Mouse (Mus musculus) hindbrain, postnatal 0 days (tissue): Measurements from ENCODE around the gene Gm14180. TPM values are rescaled to one million over a fixed set of nuclear protein-coding genes. Genes with fewer than 3 reads are reported as not detected.
"Not testable (repeated sequence)": the region's sequence is repeated elsewhere in the genome, so short reads cannot be mapped to it uniquely, and the experiment has no call there.

Experiments used
- ATAC-seq: fragments of 200-750 bp; cut with Nextera tagmentation; 2 replicates; pipeline ENCODE4 v1.8.0; 2017; ENCODE audit warnings: mild to moderate bottlenecking, moderate TSS enrichment, moderate library complexity
- DNase-seq: peaks from one replicate; pipeline ENCODE4 v3.0.0-alpha.2; 2015; ENCODE audit warnings: low spot score
- H3K27ac ChIP-seq: fragments of 300-500 bp; sonication (generic); 2 replicates; pipeline ENCODE4 v1.5.1; 2014; ENCODE audit warnings: mild to moderate bottlenecking
- H3K27me3 ChIP-seq: fragments of 300-500 bp; sonication (generic); 2 replicates; pipeline ENCODE4 v1.6.1; 2014; ENCODE audit warnings: low read length, mixed read lengths; ENCODE audit not compliant: insufficient read depth
- H3K36me3 ChIP-seq: fragments of 300-500 bp; sonication (generic); 2 replicates; pipeline ENCODE4 v1.6.1; 2014; ENCODE audit warnings: low read length, mixed read lengths; ENCODE audit not compliant: insufficient read depth
- H3K4me1 ChIP-seq: fragments of 300-500 bp; sonication (generic); 2 replicates; pipeline ENCODE4 v1.6.1; 2014; ENCODE audit warnings: antibody characterized with exemption, low read length, mixed read lengths; ENCODE audit not compliant: insufficient read depth
- H3K4me2 ChIP-seq: fragments of 300-500 bp; sonication (generic); 2 replicates; pipeline ENCODE4 v1.6.1; 2014; ENCODE audit warnings: low read depth, mild to moderate bottlenecking, low read length, moderate library complexity, mixed read lengths
- H3K4me3 ChIP-seq: fragments of 300-500 bp; sonication (generic); 2 replicates; pipeline ENCODE4 v1.5.1; 2014; ENCODE audit warnings: low read length
- H3K9ac ChIP-seq: fragments of 300-500 bp; sonication (generic); replicated peaks from 2 replicates; pipeline ENCODE4 v1.6.1; 2014; ENCODE audit warnings: mild to moderate bottlenecking, low read length, moderate library complexity, mixed read lengths
- H3K9me3 ChIP-seq: fragments of 300-500 bp; sonication (generic); 2 replicates; pipeline ENCODE4 v1.6.1; 2016; ENCODE audit warnings: low read length, mixed read lengths
- CTCF ChIP-seq: IDR thresholded peaks from 2 replicates; pipeline ENCODE4 v1.5.1; 2016; ENCODE audit warnings: antibody characterized with exemption, control low read depth, low read depth
- WGBS: fragments of 180-500 bp; shearing (Covaris S2); extraction: QIAGEN DNeasy Blood & Tissue Kit; methylation state at CpG from one replicate; pipeline ENCODE4 v1.1.7; 2014; 5-methylcytosine and 5-hydroxymethylcytosine counted together
- polyA plus RNA-seq: library from polyadenylated mRNA; unstranded; fragments of >200 nt; fragmentation: Nextera tagmentation; extraction: Ambion mirVana; gene quantifications from 2 replicates; pipeline ENCODE4 v1.2.1, GENCODE M21; 2015
- total RNA-seq: library from RNA; depleted of rRNA; stranded (reverse); fragments of >200 nt; gene quantifications from 2 replicates; pipeline ENCODE4 v1.2.3, GENCODE M21; 2014; rRNA removed

Gene Gm14180
- total and polyA plus RNA-seq, 2 experiments from 2014 or later, result not detected

- ATAC-seq (no peak), DNase-seq (no peak)
- 49% methylated on average over 2 of the region's 2 CpGs for WGBS
- Histone ChIP-seq H3K4me3 (no peak overlapping the region), H3K36me3 (no peaks in the 10 kb centered on the region), H3K9ac (no peak overlapping the region), H3K4me1 (no peaks in the 10 kb centered on the region), H3K4me2 (no peak overlapping the region), H3K27me3 (no peaks in the 10 kb centered on the region), H3K9me3 (no peaks in the 10 kb centered on the region), H3K27ac (no peak overlapping the region)
- TF ChIP-seq CTCF, result no peak
These were observed 10.0 kb downstream of the Gm14180 start for GRCm38 (mm10) chr11:99724061-99724460.

DNA sequence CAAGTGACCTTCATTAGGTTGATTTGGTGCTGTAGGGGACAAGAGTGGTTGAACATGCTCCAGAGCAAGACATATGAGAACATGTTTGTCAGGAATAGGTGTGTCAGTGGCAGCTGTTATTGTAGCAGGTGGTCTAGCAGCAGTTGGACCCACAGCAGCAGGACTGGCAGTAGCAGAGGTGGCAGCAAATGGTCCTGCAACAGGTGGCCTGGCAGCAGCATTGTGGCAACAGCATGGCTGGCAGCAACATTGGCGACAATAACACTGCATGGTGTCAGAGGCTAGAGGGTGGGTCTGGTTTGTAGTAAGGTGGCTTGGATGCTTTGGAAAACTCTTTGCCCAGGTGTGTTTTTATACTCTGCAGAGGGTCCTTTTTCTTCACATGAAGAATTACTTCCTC, 15.3 kb downstream of the Gm14180 start:
- DNase-seq (no peak), ATAC-seq (no peak)
- no peak overlapping the region for H3K4me2 ChIP-seq
- TF ChIP-seq CTCF, result no peak
- H3K4me3 ChIP-seq, result no peak overlapping the region
- no peak overlapping the region for H3K27ac ChIP-seq
- no peaks in the 10 kb centered on the region for H3K36me3 ChIP-seq
- H3K9ac ChIP-seq, result no peak overlapping the region
- no peaks in the 10 kb centered on the region for H3K4me1 ChIP-seq
- WGBS, result 89% methylated on average over 1 of the region's 1 CpGs
- no peaks in the 10 kb centered on the region for H3K9me3 ChIP-seq
- H3K27me3 ChIP-seq, result no peaks in the 10 kb centered on the region

DNA sequence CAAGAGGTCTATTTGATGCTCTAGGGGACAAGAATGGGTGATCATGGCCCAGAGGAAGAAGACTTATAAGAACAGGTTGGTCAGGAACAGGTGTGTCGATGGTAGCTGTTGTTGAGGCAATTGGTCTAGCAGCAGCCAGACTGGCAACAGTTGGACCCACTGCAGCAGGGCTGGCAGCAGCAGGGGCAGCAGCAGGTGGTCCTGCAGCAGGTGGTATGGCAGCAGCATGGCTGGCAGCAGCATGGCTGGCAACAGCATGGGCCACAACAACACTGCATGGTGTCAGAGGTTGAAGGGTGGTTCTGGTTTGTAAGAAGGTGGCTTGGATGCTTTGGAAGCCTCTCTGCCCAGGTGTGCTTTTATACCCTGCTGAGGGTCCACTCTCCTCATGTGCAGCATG, 43.6 kb downstream of the Gm14180 start, which contains the start of gene Gm14190:
Gene Gm14190, minus strand, starts transcription at position 278 of the 400 bp plus-strand sequence.
- TF ChIP-seq CTCF, result no peak
- no peaks in the 10 kb centered on the region for H3K27me3 ChIP-seq
- no peak within 1 kb of the TSS for H3K9ac ChIP-seq
- 93% methylated on average over 1 of the region's 1 CpGs for WGBS
- no peak within 1 kb of the TSS for H3K27ac ChIP-seq
- H3K4me3 ChIP-seq, result no peak within 1 kb of the TSS
- DNase-seq (no peak), ATAC-seq (no peak)
- no peak within 1 kb of the TSS for H3K4me2 ChIP-seq
- H3K4me1 ChIP-seq, result no peaks in the 10 kb centered on the region
- no peaks in the 10 kb centered on the region for H3K9me3 ChIP-seq
- no peaks in the 10 kb centered on the region for H3K36me3 ChIP-seq

GRCm38 (mm10) chr11:99685235-99685634, 48.9 kb downstream of the Gm14180 start:
- H3K9me3 ChIP-seq, H3K9ac ChIP-seq, H3K4me1 ChIP-seq, H3K27me3 ChIP-seq, DNase-seq, H3K36me3 ChIP-seq, ATAC-seq, H3K4me3 ChIP-seq, H3K27ac ChIP-seq, H3K4me2 ChIP-seq: not testable (repeated sequence)
- 57% methylated on average over 1 of the region's 1 CpGs for WGBS

Other genes with a start within 250 kb of the Gm14180 start
Only the 30 nearest of the 41 such genes appear.
- not detected in 2 replicates for gene Krtap3-1, start 167.7 kb downstream of the Gm14180 start, total RNA-seq
- gene Krtap3-1, start 167.7 kb downstream of the Gm14180 start, polyA plus RNA-seq, result not detected in 2 replicates
- gene Krtap1-5, start 153.3 kb downstream of the Gm14180 start, total RNA-seq, result not detected in 2 replicates
- not detected in 2 replicates for gene Krtap1-5, start 153.3 kb downstream of the Gm14180 start, polyA plus RNA-seq
- gene Krtap1-4, start 150.6 kb downstream of the Gm14180 start, total RNA-seq, result not detected in 2 replicates
- not detected in 2 replicates for gene Krtap1-4, start 150.6 kb downstream of the Gm14180 start, polyA plus RNA-seq
- gene Krtap1-3, start 143.0 kb downstream of the Gm14180 start, total RNA-seq, result not detected in 2 replicates
- not detected in 2 replicates for gene Krtap1-3, start 143.0 kb downstream of the Gm14180 start, polyA plus RNA-seq
- gene Krtap9-3, start 136.2 kb downstream of the Gm14180 start, total RNA-seq, result not detected in 2 replicates
- not detected in 2 replicates for gene Krtap9-3, start 136.2 kb downstream of the Gm14180 start, polyA plus RNA-seq
- gene Gm11938, start 131.0 kb downstream of the Gm14180 start, total RNA-seq, result not detected in 2 replicates
- gene Gm11938, start 131.0 kb downstream of the Gm14180 start, polyA plus RNA-seq, result not detected in 2 replicates
- not detected in 2 replicates for gene Gm11937, start 124.1 kb downstream of the Gm14180 start, total RNA-seq
- not detected in 2 replicates for gene Gm11937, start 124.1 kb downstream of the Gm14180 start, polyA plus RNA-seq
- 2.8 TPM in 1 of 2 replicates, not detected in the other for gene Krtap2-4, start 119.4 kb downstream of the Gm14180 start, total RNA-seq
- not detected in 2 replicates for gene Krtap2-4, start 119.4 kb downstream of the Gm14180 start, polyA plus RNA-seq
- not detected in 2 replicates for gene Gm11562, start 113.9 kb downstream of the Gm14180 start, total RNA-seq
- gene Gm11562, start 113.9 kb downstream of the Gm14180 start, polyA plus RNA-seq, result not detected in 2 replicates
- not detected in 2 replicates for gene Krtap4-1, start 106.1 kb downstream of the Gm14180 start, total RNA-seq
- not detected in 2 replicates for gene Krtap4-1, start 106.1 kb downstream of the Gm14180 start, polyA plus RNA-seq
- gene Krtap4-2, start 99.2 kb downstream of the Gm14180 start, total RNA-seq, result not detected in 2 replicates
- not detected in 2 replicates for gene Krtap4-2, start 99.2 kb downstream of the Gm14180 start, polyA plus RNA-seq
- not detected in 2 replicates for gene Krtap4-7, start 90.2 kb downstream of the Gm14180 start, total RNA-seq
- gene Krtap4-7, start 90.2 kb downstream of the Gm14180 start, polyA plus RNA-seq, result not detected in 2 replicates
- not detected in 2 replicates for gene Gm11555, start 84.1 kb downstream of the Gm14180 start, total RNA-seq
- gene Gm11555, start 84.1 kb downstream of the Gm14180 start, polyA plus RNA-seq, result not detected in 2 replicates
- gene Gm11563, start 75.3 kb downstream of the Gm14180 start, total RNA-seq, result not detected in 2 replicates
- gene Gm11563, start 75.3 kb downstream of the Gm14180 start, polyA plus RNA-seq, result not detected in 2 replicates
- not detected in 2 replicates for gene Krtap4-6, start 68.3 kb downstream of the Gm14180 start, total RNA-seq
- not detected in 2 replicates for gene Krtap4-6, start 68.3 kb downstream of the Gm14180 start, polyA plus RNA-seq
- gene Gm14190, start 43.5 kb downstream of the Gm14180 start, total RNA-seq, result not detected in 2 replicates
- not detected in 2 replicates for gene Gm14190, start 43.5 kb downstream of the Gm14180 start, polyA plus RNA-seq
- not detected in 2 replicates for gene Gm11595, start 38.6 kb upstream of the Gm14180 start, total RNA-seq
- not detected in 2 replicates for gene Gm11595, start 38.6 kb upstream of the Gm14180 start, polyA plus RNA-seq
- not detected in 2 replicates for gene Krtap4-8, start 46.4 kb upstream of the Gm14180 start, total RNA-seq
- not detected in 2 replicates for gene Krtap4-8, start 46.4 kb upstream of the Gm14180 start, polyA plus RNA-seq
- gene Krtap4-9, start 50.9 kb upstream of the Gm14180 start, total RNA-seq, result not detected in 2 replicates
- gene Krtap4-9, start 50.9 kb upstream of the Gm14180 start, polyA plus RNA-seq, result not detected in 2 replicates
- not detected in 2 replicates for gene Gm11596, start 59.2 kb upstream of the Gm14180 start, total RNA-seq
- gene Gm11596, start 59.2 kb upstream of the Gm14180 start, polyA plus RNA-seq, result not detected in 2 replicates
- gene Gm11569, start 64.6 kb upstream of the Gm14180 start, total RNA-seq, result not detected in 2 replicates
- gene Gm11569, start 64.6 kb upstream of the Gm14180 start, polyA plus RNA-seq, result not detected in 2 replicates
- gene Gm11554, start 70.2 kb upstream of the Gm14180 start, total RNA-seq, result not detected in 2 replicates
- gene Gm11554, start 70.2 kb upstream of the Gm14180 start, polyA plus RNA-seq, result not detected in 2 replicates
- not detected in 2 replicates for gene Krtap4-13, start 75.6 kb upstream of the Gm14180 start, total RNA-seq
- gene Krtap4-13, start 75.6 kb upstream of the Gm14180 start, polyA plus RNA-seq, result not detected in 2 replicates
- gene Gm11564, start 81.4 kb upstream of the Gm14180 start, total RNA-seq, result not detected in 2 replicates
- not detected in 2 replicates for gene Gm11564, start 81.4 kb upstream of the Gm14180 start, polyA plus RNA-seq
- gene 2300003K06Rik, start 103.8 kb upstream of the Gm14180 start, total RNA-seq, result not detected in 2 replicates
- gene 2300003K06Rik, start 103.8 kb upstream of the Gm14180 start, polyA plus RNA-seq, result not detected in 2 replicates
- not detected in 2 replicates for gene Krtap4-16, start 117.3 kb upstream of the Gm14180 start, total RNA-seq
- gene Krtap4-16, start 117.3 kb upstream of the Gm14180 start, polyA plus RNA-seq, result not detected in 2 replicates
- gene Gm11568, start 123.6 kb upstream of the Gm14180 start, total RNA-seq, result not detected in 2 replicates
- gene Gm11568, start 123.6 kb upstream of the Gm14180 start, polyA plus RNA-seq, result not detected in 2 replicates
- not detected in 2 replicates for gene Gm11559, start 130.2 kb upstream of the Gm14180 start, total RNA-seq
- not detected in 2 replicates for gene Gm11559, start 130.2 kb upstream of the Gm14180 start, polyA plus RNA-seq
- gene Krtap9-1, start 139.1 kb upstream of the Gm14180 start, total RNA-seq, result not detected in 2 replicates
- not detected in 2 replicates for gene Krtap9-1, start 139.1 kb upstream of the Gm14180 start, polyA plus RNA-seq
- gene Gm11567, start 144.9 kb upstream of the Gm14180 start, total RNA-seq, result not detected in 2 replicates
- gene Gm11567, start 144.9 kb upstream of the Gm14180 start, polyA plus RNA-seq, result not detected in 2 replicates